Mouse (Mus musculus): ENCODE results near the gene Gdf3.
"Not testable (repeated sequence)": the region's sequence is repeated elsewhere in the genome, so short reads cannot be mapped to it uniquely, and the experiment has no call there.

The Gdf3 gene

GRCm38 (mm10) chr6:122609771-122610170 is at the start of gene Gdf3:
Gdf3 (minus strand) TSS chr6:122610087.
- no peak for DNase-seq (ENCODE audit: low read depth in 2 of 2, low spot score in 2 of 2)

GRCm38 (mm10) chr6:122659567-122659966 is 49.7 kb upstream of the Gdf3 start:
- DNase-seq (ENCODE audit: low read depth in 2 of 2, low spot score in 2 of 2), result no peak

DNA sequence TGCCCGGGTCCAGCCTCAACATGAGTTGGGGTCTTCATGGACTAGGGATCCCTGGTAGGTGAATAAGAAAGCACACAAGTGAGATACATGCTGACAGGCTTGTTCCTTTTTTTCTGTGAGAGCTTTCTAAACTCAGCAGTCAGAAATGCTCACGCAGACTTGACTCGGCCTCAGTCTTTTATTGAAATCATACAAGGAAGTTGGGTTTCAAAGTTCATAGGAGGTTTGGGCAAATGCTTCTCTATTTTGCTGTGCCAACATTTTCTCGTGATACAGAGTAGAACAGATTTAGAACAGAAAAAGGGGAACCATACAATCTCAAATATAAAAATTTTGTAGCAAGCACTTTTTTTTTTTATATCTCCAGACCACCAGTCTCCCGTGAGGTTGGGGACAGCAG is 47.7 kb upstream of the Gdf3 start:
- no peak for DNase-seq (ENCODE audit: low read depth in 2 of 2, low spot score in 2 of 2)

DNA sequence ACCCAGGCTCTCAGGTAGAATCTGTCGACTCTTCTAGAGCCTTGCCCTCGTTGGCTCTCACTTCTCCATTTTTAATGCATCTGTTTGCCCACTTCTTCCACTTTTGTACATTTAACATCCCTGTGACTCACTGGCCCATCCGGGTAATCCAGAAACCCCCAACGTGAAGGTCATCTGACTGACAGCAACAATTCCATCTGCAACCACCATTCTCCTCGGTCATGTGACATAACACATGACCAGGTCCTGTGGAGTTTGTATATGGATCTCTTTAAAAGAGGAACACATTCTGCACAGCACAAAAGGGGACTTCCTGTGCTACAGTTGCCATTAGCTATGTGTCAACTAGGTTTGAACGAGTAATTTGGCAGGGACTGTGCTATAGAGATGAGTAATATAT is 44.4 kb upstream of the Gdf3 start:
- DNase-seq (ENCODE audit: low read depth in 2 of 2, low spot score in 2 of 2), result no peak

DNA sequence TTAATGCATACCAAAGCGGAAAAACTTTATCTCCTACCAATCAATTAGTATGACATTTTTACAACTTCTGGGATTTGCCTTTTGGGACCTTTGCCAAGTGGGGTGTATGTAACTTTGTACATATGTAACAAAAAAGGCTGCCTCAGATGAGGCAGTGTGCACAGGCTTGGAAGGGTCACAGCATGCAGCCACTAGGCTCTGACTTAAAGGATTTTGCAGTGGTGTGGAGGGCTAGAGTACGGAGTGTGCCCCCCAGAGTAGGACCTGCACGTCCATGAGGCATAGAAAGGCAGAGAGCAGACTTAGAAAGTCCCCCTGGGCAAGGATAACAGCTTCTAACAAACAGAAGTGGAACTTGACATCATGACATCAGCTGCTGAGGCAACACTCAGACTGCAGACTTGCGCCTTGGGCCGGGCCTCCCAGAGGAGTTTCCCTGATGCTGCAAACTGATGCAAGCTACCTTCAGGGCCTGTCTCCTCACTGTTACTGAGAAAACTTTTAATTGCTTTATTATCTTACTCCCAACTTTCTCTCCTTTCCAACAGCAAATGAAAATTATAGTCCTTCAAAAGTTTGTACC is 40.6 kb upstream of the Gdf3 start:
- no peak for DNase-seq (ENCODE audit: low read depth in 2 of 2, low spot score in 2 of 2)

- no peak for DNase-seq (ENCODE audit: low read depth in 2 of 2, low spot score in 2 of 2)
Observed at GRCm38 (mm10) chr6:122649903-122650302, 40.0 kb upstream of the Gdf3 start.

- DNase-seq (ENCODE audit: low read depth in 2 of 2, low spot score in 2 of 2), result not testable (repeated sequence)
Observed at GRCm38 (mm10) chr6:122644196-122644595, 34.3 kb upstream of the Gdf3 start.

DNA sequence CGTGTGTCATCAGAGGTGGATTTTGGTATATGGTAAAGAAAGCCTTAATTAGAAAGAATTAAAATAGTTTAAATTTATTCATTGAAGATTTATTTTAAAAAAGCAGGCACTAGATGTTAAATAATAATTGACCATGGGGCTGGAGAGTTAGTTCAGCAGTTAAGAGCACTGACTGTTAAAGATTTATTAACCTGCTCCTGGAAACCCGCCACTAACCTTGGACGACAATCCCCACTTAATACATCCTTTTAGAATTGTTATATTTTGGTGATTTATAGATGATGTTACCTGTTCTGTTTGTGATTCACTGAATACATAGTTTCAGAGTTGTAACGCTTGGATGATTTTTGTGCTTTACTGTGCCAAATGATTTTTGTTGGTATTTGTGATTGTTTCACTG is 27.7 kb upstream of the Gdf3 start:
- DNase-seq (ENCODE audit: low read depth in 2 of 2, low spot score in 2 of 2), result not testable (repeated sequence)

DNA sequence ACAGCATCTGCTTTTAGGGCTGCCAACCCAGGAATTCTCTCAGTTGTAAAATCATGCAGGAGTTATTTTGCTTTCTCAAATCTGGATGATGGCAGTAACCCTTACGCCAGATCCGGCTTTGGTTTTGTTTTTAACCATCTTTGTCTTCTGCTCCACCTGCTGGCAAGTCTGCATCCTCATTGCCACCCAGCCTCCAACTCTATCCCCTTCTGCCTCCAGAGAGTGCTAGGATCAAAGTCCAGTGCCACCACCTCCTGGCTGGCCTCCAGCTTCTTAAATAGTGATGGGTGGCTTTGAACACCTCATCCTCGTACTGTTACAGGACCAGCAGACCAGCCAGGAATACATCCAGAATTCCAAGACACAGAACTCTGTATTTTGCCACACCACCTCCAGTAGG is 26.8 kb upstream of the Gdf3 start:
- no peak for DNase-seq (ENCODE audit: low read depth in 2 of 2, low spot score in 2 of 2)

DNA sequence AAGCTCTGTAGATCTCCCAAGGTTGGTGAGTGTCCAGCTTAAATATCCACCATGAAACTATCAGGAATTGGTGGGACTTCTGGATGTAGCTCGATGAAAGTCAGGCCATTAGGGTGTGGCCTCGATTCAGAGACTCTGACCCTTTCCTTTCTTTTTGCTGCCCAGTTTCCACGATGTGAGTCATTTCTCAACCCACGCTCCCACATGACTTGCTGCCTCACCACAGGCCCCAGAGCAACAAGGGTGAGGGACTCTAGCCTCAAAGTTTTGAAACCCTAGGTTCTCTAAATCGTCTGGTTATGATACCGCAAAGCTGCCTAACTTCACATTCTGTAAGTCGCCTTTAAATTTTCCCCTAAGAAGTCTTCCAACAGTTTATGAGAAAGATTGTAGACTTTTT is 25.4 kb upstream of the Gdf3 start:
- DNase-seq (ENCODE audit: low read depth in 2 of 2, low spot score in 2 of 2), result no peak

- no peak for DNase-seq (ENCODE audit: low read depth in 2 of 2, low spot score in 2 of 2)
Observed at GRCm38 (mm10) chr6:122633411-122633810, 23.5 kb upstream of the Gdf3 start.

DNA sequence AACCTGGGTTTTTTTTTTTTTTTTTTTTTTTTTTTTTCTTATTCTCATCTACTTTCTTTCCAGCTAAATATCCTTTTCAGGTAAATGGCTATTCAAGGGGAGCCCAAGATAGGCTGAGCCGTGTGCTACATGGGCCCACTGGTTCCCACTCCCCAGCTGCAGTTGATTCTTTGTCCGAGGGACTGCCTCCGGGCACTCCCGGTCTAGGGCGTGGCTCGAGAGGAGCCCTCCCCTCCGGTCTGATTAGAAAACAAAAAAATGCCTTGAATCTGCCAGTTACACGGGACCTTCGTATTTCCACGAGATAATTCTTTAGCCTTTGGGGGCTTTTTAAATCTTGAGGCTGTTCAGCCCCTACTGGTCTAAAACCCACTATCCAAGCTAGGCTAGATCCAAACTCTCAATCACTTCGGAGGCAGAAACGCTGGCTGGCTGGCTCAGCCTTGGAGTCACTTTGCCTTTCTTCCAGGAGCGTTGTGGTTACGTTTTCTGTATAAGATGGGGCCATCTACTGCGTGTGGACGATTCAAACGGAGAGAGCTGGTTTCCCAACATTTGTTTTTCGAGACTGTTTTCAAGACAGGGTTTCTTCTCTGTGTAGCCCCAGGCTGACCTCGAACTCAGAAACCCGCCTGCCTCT is 17.7 kb upstream of the Gdf3 start:
- DNase-seq (ENCODE audit: low read depth in 2 of 2, low spot score in 2 of 2), result no peak

DNA sequence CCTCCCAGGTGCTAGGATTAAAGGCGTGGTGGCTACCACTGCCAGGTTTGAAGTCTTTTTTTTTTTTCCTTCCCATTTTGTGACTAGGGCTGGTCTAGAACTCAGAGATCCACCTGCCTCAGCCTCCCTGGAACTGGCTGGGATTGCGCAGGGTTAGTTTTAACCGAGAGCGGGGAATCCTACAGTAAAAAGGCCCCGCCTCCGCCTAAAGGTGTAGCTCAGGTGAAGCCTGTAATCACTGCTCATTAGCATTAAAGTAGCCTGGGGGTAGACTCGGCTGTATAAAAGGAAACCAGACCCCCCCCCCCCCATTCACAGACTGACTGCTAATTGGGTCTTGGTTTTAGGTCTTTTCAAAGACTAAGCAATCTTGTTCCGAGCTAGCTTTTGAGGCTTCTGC is 16.2 kb upstream of the Gdf3 start, which contains the start of gene Dppa3:
Dppa3 (plus strand) TSS at position 301 of the 400 bp plus-strand sequence.
- no peak for DNase-seq (ENCODE audit: low read depth in 2 of 2, low spot score in 2 of 2)

DNA sequence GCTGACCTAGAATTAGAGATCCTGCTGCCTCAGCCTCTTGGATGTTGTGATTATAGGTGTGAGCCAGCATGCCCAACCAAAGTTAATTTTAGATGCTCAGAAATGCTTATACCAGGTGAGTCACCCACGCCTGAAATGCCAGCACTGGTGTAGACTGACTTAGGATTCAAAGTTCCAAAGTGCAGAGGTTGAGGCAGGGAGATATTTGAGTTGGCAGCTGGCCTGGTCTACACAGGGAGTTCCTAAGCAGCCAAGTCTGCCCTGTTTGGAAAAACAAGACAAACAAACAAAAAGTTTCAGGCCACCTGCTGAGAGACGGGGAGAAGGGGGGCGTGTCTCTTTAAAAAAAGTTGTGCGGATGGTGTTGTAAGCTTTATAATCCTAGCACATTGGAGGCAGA is 15.3 kb upstream of the Gdf3 start:
- no peak for DNase-seq (ENCODE audit: low read depth in 2 of 2, low spot score in 2 of 2)

GRCm38 (mm10) chr6:122624480-122624879 is 14.6 kb upstream of the Gdf3 start:
- DNase-seq (ENCODE audit: low read depth in 2 of 2, low spot score in 2 of 2), result no peak

- DNase-seq (ENCODE audit: low read depth in 2 of 2, low spot score in 2 of 2), result no peak
Observed at GRCm38 (mm10) chr6:122621066-122621465, 11.2 kb upstream of the Gdf3 start.

GRCm38 (mm10) chr6:122616022-122616421 is 6.1 kb upstream of the Gdf3 start:
- DNase-seq (ENCODE audit: low read depth in 2 of 2, low spot score in 2 of 2), result no peak

GRCm38 (mm10) chr6:122614047-122614446 is 4.2 kb upstream of the Gdf3 start:
- DNase-seq (ENCODE audit: low read depth in 2 of 2, low spot score in 2 of 2), result peak; percentile 9 to 28

DNA sequence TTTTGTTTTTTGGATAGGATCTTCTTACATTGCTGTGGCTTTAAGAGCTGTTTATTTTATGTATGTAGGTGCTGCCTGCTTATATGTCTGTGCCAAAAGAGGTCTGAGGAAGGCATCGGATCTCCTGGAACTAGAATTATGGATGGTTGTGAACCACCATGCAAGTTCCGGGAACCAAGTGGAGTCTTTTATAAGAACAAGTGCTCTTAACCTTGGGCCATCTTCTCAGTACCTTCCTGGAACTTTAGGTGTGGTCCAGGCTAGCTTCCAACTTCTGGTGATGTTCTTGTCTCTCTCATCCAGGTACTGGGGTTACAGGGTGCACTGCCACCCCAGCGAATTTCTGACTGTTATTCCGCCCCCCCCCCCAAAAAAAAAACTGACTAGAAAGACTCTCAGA is 2.5 kb upstream of the Gdf3 start:
- no peak for DNase-seq (ENCODE audit: low read depth in 2 of 2, low spot score in 2 of 2)

- no peak for DNase-seq (ENCODE audit: low read depth in 2 of 2, low spot score in 2 of 2)
Observed at GRCm38 (mm10) chr6:122609377-122609728, 534 bp downstream of the Gdf3 start.

DNA sequence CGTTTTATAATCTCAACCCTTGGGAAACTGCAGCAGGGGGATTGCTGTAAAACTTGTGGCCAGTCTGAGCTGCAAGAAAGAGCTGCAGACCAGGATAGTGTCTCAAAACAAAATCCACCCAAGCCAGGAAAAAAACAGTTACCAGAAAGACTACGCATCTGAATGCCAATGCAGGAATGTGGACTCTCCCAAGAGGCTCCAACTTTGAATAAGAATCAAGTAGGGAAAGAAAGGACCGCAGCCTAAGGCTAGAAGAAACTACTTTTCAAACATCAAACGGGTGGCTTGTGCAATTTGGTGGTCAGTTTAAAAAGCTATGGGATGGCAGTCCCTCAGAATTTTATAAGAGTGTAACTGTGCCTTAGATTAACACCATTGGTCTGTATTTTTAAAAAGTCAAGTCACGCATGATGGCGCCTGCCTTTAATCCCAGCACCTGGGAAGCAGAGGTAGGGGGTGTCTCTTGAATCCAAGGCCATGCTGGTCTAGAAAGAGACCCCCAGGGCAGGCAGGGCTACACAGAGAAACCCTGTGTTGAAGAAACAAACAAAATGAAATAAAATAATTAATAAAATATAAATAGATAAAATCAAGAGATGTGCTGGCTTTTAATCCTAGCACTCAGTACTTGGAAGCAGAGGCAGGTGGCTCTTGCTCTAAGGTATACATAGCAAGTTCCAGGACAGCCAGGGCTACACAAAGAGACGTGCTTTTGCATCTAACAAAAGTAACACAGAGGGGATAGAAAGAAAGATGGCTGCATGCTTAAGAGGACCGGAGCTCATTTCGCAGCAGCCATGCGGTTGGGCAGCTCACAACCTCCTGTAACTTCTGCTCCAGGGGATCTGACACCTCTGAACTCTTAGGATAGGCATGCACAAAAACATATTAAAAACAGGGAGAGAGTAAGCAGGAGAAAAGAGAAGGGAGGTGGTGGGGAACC is 1.2 kb downstream of the Gdf3 start:
- no peak for DNase-seq (ENCODE audit: low read depth in 2 of 2, low spot score in 2 of 2)

DNA sequence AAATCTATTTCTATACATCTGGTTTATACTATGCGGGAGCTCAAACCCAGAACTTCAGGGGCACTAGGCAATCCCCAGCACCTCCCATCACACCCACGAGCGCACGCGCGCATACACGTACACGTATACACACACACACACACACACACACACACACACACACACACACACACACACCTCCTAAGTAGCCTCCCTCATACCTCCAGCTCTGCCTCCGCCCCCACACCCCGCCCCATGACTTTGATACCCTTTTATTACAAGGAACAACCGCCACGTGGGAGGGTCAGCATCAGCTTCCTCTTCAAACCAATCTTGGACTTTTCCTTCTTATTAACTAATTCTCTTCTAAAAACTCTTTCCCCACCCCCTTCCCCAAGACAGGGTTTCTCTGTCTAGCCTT is 2.2 kb downstream of the Gdf3 start:
- DNase-seq (ENCODE audit: low read depth in 2 of 2, low spot score in 2 of 2), result no peak

Measured in CD8-positive naive resting alpha-beta T cell, adult 2 months (primary cell).